Mouse (Mus musculus): ENCODE measurements around the gene Gm3002.
"Not testable (repeated sequence)": the region's sequence is repeated elsewhere in the genome, so short reads cannot be mapped to it uniquely, and the experiment has no call there.

Gene Gm3002

DNA sequence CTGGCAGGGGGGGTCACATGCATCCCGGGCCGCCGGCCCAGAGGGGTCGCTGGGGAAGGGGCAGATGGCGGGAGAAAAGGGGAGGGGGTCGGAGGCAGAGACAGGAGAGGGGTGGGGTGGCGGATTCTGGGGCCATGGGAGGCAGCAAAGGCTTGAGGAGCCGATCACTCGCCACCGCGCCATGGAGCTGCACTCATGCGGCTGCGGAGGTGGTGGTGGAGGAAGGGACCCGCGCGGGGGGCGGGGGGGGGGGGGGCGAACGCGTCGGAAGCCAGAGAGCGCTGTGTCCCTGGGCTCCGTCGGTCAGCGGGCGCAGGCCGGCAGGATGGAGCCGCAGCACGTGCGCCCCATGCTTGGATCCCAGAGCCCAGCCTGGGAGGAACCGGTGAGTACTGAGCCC, at the start of gene Gm3002:
TSS of gene Gm3002 (plus strand) at position 301 of the 400 bp plus-strand sequence.
- DNase-seq (ENCODE audit: low spot score in 2 of 2) = not testable (repeated sequence)

DNA sequence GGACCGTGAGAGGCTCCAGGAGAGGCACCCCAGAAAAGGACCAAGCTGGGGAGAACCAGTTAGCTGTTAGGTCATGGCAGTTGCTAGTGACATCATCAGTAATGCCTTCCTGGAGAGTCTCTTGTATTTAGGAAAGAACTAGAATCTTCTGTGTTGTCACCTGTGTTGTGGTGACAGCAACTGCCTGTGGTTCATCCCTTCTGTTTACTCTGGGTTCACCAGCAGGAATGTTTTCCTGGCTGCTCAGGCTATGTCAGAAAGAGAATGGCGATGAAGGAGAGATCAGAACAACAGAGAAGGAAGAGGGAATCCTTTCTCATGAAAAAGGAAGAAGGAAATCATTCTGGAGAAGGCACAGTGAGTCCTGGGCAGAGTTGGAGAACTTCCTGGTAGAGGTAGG, 36.1 kb downstream of the Gm3002 start, which contains the start of gene Gm3033:
TSS of gene Gm3033 (plus strand) at position 301 of the 400 bp plus-strand sequence.
- not testable (repeated sequence) for DNase-seq (ENCODE audit: low spot score in 2 of 2)

DNA sequence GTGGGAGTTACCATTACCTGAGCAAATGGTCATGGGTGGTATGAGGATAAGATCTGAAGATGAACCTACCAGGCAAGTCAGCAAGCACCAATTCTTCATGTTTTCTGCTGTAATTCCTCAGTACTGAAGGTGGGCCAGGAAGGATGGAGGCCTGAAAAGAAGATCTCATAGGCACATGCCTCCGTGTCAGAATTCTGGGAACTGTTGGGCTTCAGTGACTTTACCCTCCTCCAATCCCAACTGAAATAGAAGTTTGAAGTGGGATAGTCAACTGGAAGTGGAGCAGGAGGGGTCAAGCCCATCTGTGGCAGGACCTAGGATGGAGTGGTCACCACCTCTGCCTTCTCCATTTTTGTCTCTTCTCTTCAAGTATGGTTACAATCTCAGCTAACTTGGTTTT, 74.0 kb downstream of the Gm3002 start, which contains the start of gene Gm2916:
TSS of gene Gm2916 (plus strand) at position 301 of the 400 bp plus-strand sequence.
- not testable (repeated sequence) for DNase-seq (ENCODE audit: low spot score in 2 of 2)

DNA sequence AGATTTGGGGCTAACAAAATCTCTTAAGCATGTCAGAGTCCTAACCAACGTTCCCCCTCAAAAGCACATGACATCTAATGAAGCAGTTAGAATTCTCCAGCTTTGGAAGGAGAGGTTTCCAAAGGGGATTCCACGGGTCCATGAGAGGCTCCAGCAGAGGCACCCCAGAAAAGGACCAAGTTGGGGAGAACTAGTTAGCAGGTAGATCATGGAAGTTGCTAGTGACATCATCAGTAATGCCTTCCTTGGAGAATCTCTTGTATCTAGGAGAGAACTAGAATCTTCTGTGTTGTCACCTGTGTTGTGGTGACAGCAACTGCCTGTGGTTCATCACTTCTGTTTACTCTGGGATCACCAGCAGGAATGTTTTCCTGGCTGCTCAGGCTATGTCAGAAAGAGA, 121.6 kb downstream of the Gm3002 start, which contains the start of gene Gm3029:
TSS of gene Gm3029 (plus strand) at position 301 of the 400 bp plus-strand sequence.
- DNase-seq (ENCODE audit: low spot score in 2 of 2) = not testable (repeated sequence)

- not testable (repeated sequence) for DNase-seq (ENCODE audit: low spot score in 2 of 2)
Observed at GRCm38 (mm10) chr14:3963247-3963646, 153.4 kb downstream of the Gm3002 start, which contains the start of gene Gm3095. Gm3095 (plus strand) TSS chr14:3963547.

GRCm38 (mm10) chr14:3998094-3998493, 188.2 kb downstream of the Gm3002 start, which contains the start of gene Gm3099:
Gm3099 (plus strand) TSS chr14:3998394.
- not testable (repeated sequence) for DNase-seq (ENCODE audit: low spot score in 2 of 2)
